Mouse (Mus musculus): ENCODE measurements around the gene Dhx30. TPM values are rescaled to one million over a fixed set of nuclear protein-coding genes. Genes with fewer than 3 reads are reported as not detected.
A peak's percentile ranks its signal among the peaks of the same experiment; 100 is the strongest.
"Not testable (repeated sequence)": the region's sequence is repeated elsewhere in the genome, so short reads cannot be mapped to it uniquely, and the experiment has no call there.

Dhx30 gene
- polyA plus RNA-seq, 1 experiment from 2014 or later: 98.2 TPM

DNA sequence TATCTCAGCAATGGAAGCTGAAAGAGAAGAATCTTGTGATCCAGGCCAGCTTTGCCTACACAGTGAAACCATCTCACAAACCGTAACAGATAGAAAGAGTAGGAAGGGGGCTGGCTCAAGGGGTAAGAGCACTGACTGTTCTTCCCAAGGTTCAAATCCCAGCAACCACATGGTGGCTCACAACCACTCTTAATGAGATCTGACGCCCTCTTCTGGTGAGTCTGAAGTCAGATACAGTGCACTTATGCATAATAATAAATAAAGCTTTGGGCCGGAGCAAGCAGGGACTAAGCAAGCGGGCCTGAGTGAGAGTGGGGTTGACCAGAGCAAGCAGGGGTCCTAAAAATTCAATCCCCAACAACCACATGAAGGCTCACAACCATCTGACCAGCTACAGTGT is 24.3 kb downstream of the Dhx30 start:
- Histone ChIP-seq H3K36me3 (peaks cover 98% of the 10 kb centered on the region), H3K4me2 (no peak overlapping the region), H3K27me3 (replicated peaks) (no peaks in the 10 kb centered on the region), H3K4me1 (no peaks in the 10 kb centered on the region), H3K27ac (replicated peaks) (no peak overlapping the region), H3K9ac (no peak overlapping the region), H3K4me3 (no peak overlapping the region), H3K9me3 (no peaks in the 10 kb centered on the region)
- no peak for ATAC-seq (ENCODE audit: extremely low read depth, insufficient number of reproducible peaks, low FRiP score, low TSS enrichment)
- WGBS: 74% methylated on average over 4 of the region's 4 CpGs

DNA sequence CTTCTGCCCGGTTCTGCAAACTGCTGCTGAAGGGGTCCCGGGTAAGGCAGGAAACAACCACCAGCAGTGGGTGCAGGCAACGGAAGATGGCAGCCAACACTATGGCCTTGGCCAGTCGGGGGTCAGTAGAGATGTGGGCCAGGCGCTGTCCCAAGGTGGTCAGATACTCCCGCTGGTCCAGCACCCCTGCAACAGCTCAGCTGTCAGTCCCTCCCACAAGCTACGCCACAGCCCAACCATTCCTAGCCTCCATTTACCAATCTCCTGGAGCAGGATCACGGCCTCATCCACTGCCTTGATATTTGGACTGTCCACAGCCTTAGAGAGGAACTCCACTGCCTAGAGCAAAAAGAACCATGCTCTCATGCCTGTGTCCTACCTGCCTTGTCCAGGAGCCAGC is 31.9 kb downstream of the Dhx30 start:
- H3K4me3 ChIP-seq: no peak overlapping the region
- H3K27me3 ChIP-seq (replicated peaks): no peaks in the 10 kb centered on the region
- peaks cover 26% of the 10 kb centered on the region for H3K4me1 ChIP-seq
- no peak overlapping the region for H3K4me2 ChIP-seq
- no peak overlapping the region for H3K9ac ChIP-seq
- no peaks in the 10 kb centered on the region for H3K9me3 ChIP-seq
- H3K36me3 ChIP-seq: peaks cover 100% of the 10 kb centered on the region
- 89% methylated on average over 8 of the region's 8 CpGs for WGBS
- no peak overlapping the region; the same call in 1 of the 2 replicates for H3K27ac ChIP-seq (replicated peaks)
- no peak for ATAC-seq (ENCODE audit: extremely low read depth, insufficient number of reproducible peaks, low FRiP score, low TSS enrichment)

DNA sequence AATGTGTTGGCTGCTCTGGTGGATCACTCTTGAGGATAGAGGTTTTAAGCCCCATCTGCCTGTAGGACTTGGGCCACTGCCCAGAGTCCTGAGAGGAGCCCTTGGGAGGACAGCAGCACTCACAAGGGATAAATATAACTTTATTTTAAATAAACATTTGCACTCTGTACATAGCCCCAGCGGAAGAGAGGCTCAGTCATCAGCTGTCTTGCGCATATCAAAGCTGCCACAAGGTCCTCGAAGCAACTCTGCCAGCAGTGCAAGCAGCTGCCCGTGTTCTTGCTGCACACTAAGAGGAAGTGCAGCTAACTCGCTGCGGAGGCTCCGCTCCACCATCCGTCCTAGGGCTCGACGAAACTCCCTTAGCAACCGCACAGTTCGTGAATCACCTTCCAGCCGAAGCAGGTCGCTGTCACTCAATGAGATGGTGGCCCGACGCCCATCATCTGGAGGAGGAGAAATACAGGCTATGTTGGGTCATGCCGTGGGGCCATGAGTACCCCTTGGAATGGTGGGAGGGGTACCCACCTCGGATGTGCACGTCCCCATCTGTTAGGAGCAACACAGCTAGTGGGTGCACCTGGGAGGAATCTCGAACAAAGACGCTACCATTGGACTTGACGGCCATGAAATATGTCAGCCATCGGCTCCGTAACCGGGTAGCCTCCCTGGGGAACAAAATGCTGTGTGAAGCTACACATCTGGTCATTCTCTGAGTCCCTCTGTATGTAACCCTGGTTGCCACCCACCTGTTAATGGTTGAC is 33.2 kb downstream of the Dhx30 start:
- Histone ChIP-seq H3K4me1 (peaks cover 33% of the 10 kb centered on the region), H3K4me3 (no peak overlapping the region), H3K9me3 (no peaks in the 10 kb centered on the region), H3K27ac (replicated peaks) (peak overlapping the region; percentile 59), H3K4me2 (no peak overlapping the region), H3K27me3 (replicated peaks) (no peaks in the 10 kb centered on the region), H3K36me3 (peaks cover 100% of the 10 kb centered on the region), H3K9ac (no peak overlapping the region)
- no peak for ATAC-seq (ENCODE audit: extremely low read depth, insufficient number of reproducible peaks, low FRiP score, low TSS enrichment)
- WGBS: 79% methylated on average over 25 of the region's 25 CpGs

- 76% methylated on average over 3 of the region's 3 CpGs for WGBS
- no peak for ATAC-seq (ENCODE audit: extremely low read depth, insufficient number of reproducible peaks, low FRiP score, low TSS enrichment)
These were observed 36.6 kb downstream of the Dhx30 start for GRCm38 (mm10) chr9:110081066-110081465.

GRCm38 (mm10) chr9:110076468-110076867 is 41.2 kb downstream of the Dhx30 start:
- not testable (repeated sequence) for H3K4me3 ChIP-seq; H3K4me2 ChIP-seq; H3K9ac ChIP-seq; H3K9me3 ChIP-seq; H3K27me3 ChIP-seq (replicated peaks); ATAC-seq (ENCODE audit: extremely low read depth, insufficient number of reproducible peaks, low FRiP score, low TSS enrichment); H3K27ac ChIP-seq (replicated peaks)
- 75% methylated on average over 4 of the region's 7 CpGs for WGBS
- Histone ChIP-seq H3K36me3 (peaks cover 95% of the 10 kb centered on the region), H3K4me1 (peaks cover 22% of the 10 kb centered on the region)

More at GRCm38 (mm10) chr9:110081066-110081465, 36.6 kb downstream of the Dhx30 start:
- no peaks in the 10 kb centered on the region for H3K27me3 ChIP-seq (replicated peaks)
- H3K9me3 ChIP-seq: no peaks in the 10 kb centered on the region
- no peak overlapping the region for H3K4me2 ChIP-seq
- H3K4me1 ChIP-seq: peaks cover 40% of the 10 kb centered on the region
- H3K9ac ChIP-seq: peak overlapping the region; percentile 29; the same call in 1 of the 2 replicates
- H3K27ac ChIP-seq (replicated peaks): peak overlapping the region; percentile 64
- peaks cover 97% of the 10 kb centered on the region for H3K36me3 ChIP-seq
- H3K4me3 ChIP-seq: no peak overlapping the region

DNA sequence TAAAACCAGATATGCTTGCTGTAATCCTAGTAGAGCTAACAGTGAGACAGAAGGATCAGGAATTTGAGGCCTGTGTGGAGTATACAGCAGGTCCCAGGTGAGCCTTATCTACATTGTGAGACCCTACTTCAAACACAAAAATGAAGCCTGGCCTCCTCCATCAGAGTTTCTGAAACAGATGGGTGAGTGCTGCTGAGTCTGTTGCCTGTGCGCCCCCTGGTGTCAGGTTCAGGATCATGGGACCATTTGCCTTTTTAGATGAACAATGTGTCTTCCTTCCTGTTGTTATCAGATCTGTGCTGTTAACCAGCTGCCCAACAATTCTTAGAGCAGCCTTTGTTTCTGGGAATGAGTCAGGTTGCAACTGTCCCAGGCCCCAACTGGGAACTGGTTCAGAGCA is 45.8 kb downstream of the Dhx30 start:
- peaks cover 91% of the 10 kb centered on the region for H3K36me3 ChIP-seq
- no peak for ATAC-seq (ENCODE audit: extremely low read depth, insufficient number of reproducible peaks, low FRiP score, low TSS enrichment)
- 5% methylated on average over 1 of the region's 1 CpGs for WGBS

DNA sequence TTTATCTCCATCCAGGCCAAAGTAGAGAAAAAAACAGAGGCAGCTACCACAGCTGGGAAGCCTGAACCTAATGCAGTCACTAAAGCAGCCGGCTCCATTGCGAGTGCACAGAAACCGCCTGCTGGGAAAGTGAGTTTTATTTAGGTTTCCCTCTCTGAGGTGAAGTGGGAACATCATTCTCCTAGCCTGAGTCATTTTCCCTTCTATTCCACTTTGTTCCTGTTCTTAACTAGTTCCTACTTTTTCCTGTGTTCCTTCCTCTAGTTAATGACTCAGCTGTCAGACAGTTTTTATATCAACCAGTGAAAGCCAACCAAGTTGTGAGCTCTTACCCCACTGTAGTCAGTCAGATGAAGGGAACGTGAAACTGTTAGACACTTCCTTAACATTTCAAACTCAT is 46.6 kb downstream of the Dhx30 start:
- H3K4me1 ChIP-seq: peaks cover 16% of the 10 kb centered on the region
- no peak for ATAC-seq (ENCODE audit: extremely low read depth, insufficient number of reproducible peaks, low FRiP score, low TSS enrichment)
- H3K36me3 ChIP-seq: peaks cover 93% of the 10 kb centered on the region
- no peak overlapping the region for H3K9ac ChIP-seq
- H3K27me3 ChIP-seq (replicated peaks): no peaks in the 10 kb centered on the region
- no peak overlapping the region for H3K4me2 ChIP-seq
- 70% methylated on average over 4 of the region's 4 CpGs for WGBS
- H3K27ac ChIP-seq (replicated peaks): peak overlapping the region; percentile 43
- no peak overlapping the region for H3K4me3 ChIP-seq
- H3K9me3 ChIP-seq: no peaks in the 10 kb centered on the region

More for the DNA sequence above, 45.8 kb downstream of the Dhx30 start:
- H3K9me3 ChIP-seq: no peaks in the 10 kb centered on the region
- H3K27ac ChIP-seq (replicated peaks): no peak overlapping the region
- H3K4me3 ChIP-seq: no peak overlapping the region
- no peak overlapping the region for H3K4me2 ChIP-seq
- H3K27me3 ChIP-seq (replicated peaks): no peaks in the 10 kb centered on the region
- peaks cover 13% of the 10 kb centered on the region for H3K4me1 ChIP-seq
- H3K9ac ChIP-seq: no peak overlapping the region

DNA sequence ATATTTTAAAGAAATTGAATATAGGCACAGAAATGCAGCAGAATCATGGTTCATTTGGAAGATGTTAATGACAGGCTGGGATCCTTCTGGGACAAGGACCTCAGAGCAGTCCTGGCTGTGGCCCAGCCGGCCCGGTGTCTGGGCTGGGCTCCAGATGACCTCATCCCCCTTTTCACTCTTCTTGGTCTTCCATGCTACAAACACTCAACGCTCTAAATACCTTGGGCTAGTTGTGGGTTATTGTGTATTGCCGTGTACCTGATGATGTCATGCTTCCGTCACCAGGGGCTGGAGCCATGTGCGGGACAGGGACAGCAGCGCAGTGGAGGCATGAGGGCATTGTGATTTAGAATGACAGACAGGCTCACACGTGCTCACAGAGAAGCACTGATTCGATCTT is 47.3 kb downstream of the Dhx30 start:
- peaks cover 16% of the 10 kb centered on the region for H3K4me1 ChIP-seq
- H3K36me3 ChIP-seq: peaks cover 92% of the 10 kb centered on the region
- peak overlapping the region; percentile 43 for H3K27ac ChIP-seq (replicated peaks)
- no peak overlapping the region for H3K4me2 ChIP-seq
- 50% methylated on average over 9 of the region's 9 CpGs for WGBS
- no peak overlapping the region for H3K4me3 ChIP-seq
- H3K9ac ChIP-seq: no peak overlapping the region
- no peaks in the 10 kb centered on the region for H3K27me3 ChIP-seq (replicated peaks)
- H3K9me3 ChIP-seq: no peaks in the 10 kb centered on the region
- 0 out of 2 replicates have a peak, but pooled peaks have one; percentile 61 for ATAC-seq (ENCODE audit: extremely low read depth, insufficient number of reproducible peaks, low FRiP score, low TSS enrichment)

GRCm38 (mm10) chr9:110068745-110069144 is 48.9 kb downstream of the Dhx30 start:
- no peak overlapping the region for H3K4me3 ChIP-seq

GRCm38 (mm10) chr9:110064641-110065040 is 53.0 kb downstream of the Dhx30 start:
- no peaks in the 10 kb centered on the region for H3K27me3 ChIP-seq (replicated peaks)
- H3K4me1 ChIP-seq: peaks cover 3% of the 10 kb centered on the region
- no peak overlapping the region for H3K9ac ChIP-seq
- H3K4me2 ChIP-seq: no peak overlapping the region
- H3K27ac ChIP-seq (replicated peaks): no peak overlapping the region
- no peaks in the 10 kb centered on the region for H3K9me3 ChIP-seq
- ATAC-seq (ENCODE audit: extremely low read depth, insufficient number of reproducible peaks, low FRiP score, low TSS enrichment): no peak
- H3K36me3 ChIP-seq: peaks cover 74% of the 10 kb centered on the region
- no peak overlapping the region for H3K4me3 ChIP-seq

More at GRCm38 (mm10) chr9:110068745-110069144, 48.9 kb downstream of the Dhx30 start:
- H3K9me3 ChIP-seq: no peaks in the 10 kb centered on the region
- no peak for ATAC-seq (ENCODE audit: extremely low read depth, insufficient number of reproducible peaks, low FRiP score, low TSS enrichment)
- H3K9ac ChIP-seq: no peak overlapping the region
- H3K4me1 ChIP-seq: peaks cover 16% of the 10 kb centered on the region
- H3K27ac ChIP-seq (replicated peaks): no peak overlapping the region
- H3K27me3 ChIP-seq (replicated peaks): no peaks in the 10 kb centered on the region
- peaks cover 90% of the 10 kb centered on the region for H3K36me3 ChIP-seq
- no peak overlapping the region for H3K4me2 ChIP-seq
- 76% methylated on average over 6 of the region's 6 CpGs for WGBS

DNA sequence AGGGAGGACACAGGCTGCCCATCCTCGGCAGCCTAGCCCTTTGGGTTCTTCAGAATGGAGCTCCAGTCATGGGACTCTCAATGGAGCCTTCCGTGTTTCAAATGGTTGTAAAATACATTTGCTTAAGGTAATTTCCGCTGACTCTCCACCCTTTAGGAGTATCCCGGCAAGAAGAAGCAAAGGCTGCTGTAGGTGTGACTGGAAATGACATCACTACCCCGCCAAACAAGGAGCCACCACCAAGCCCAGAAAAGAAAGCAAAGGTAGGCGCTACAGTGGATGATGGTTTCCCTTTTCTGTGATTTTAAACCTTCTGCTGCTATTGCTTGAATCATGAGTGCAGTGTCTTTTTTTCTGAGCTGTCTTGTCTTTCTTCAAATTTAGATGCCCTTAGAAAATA is 54.8 kb downstream of the Dhx30 start:
- peaks cover 10% of the 10 kb centered on the region for H3K4me1 ChIP-seq
- H3K27ac ChIP-seq (replicated peaks): no peak overlapping the region
- peaks cover 57% of the 10 kb centered on the region for H3K36me3 ChIP-seq
- H3K27me3 ChIP-seq (replicated peaks): no peaks in the 10 kb centered on the region
- no peak overlapping the region for H3K9ac ChIP-seq
- no peak overlapping the region for H3K4me3 ChIP-seq
- no peak overlapping the region for H3K4me2 ChIP-seq
- WGBS: 79% methylated on average over 6 of the region's 6 CpGs
- no peaks in the 10 kb centered on the region for H3K9me3 ChIP-seq
- no peak for ATAC-seq (ENCODE audit: extremely low read depth, insufficient number of reproducible peaks, low FRiP score, low TSS enrichment)

DNA sequence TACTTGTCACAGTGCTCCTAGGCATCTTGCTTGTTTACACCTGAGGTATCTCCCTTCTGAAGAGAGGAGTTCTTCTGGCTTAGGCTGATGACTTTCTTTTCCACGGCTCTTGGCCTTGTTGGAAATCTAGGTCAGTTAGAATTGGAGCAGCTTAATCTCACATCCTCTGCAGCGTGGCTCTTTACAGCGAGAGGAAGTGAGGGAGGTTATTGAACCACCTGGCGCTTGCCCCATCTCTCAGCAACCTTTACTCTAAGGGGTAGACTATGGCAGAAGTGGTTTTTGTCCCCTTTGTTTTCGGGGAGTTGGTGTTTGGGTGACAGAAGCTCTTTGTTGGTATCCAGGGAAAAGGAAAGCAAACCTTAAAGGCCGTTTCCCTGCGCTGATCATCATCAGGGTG is 55.2 kb downstream of the Dhx30 start:
- Histone ChIP-seq H3K4me2 (no peak overlapping the region), H3K4me1 (peaks cover 10% of the 10 kb centered on the region), H3K36me3 (peaks cover 52% of the 10 kb centered on the region), H3K4me3 (no peak overlapping the region), H3K27me3 (replicated peaks) (no peaks in the 10 kb centered on the region), H3K9ac (no peak overlapping the region), H3K9me3 (no peaks in the 10 kb centered on the region), H3K27ac (replicated peaks) (no peak overlapping the region)
- no peak for ATAC-seq (ENCODE audit: extremely low read depth, insufficient number of reproducible peaks, low FRiP score, low TSS enrichment)
- 82% methylated on average over 7 of the region's 7 CpGs for WGBS
